Mouse (Mus musculus): Measurements from ENCODE around the gene Lhpp.

- peak; percentile 61 for TF ChIP-seq CTCF (IDR thresholded peaks at IDR 0.05; ENCODE audit: low read depth)
- TF ChIP-seq EP300 (IDR thresholded peaks at IDR 0.05; ENCODE audit: low read depth): no peak
Measured at GRCm38 (mm10) chr7:132735145-132735544, 124.7 kb downstream of the Lhpp start.
